Comparison of ENCODE assay signal across 10 mouse cellular contexts in the genomic region with DNA sequence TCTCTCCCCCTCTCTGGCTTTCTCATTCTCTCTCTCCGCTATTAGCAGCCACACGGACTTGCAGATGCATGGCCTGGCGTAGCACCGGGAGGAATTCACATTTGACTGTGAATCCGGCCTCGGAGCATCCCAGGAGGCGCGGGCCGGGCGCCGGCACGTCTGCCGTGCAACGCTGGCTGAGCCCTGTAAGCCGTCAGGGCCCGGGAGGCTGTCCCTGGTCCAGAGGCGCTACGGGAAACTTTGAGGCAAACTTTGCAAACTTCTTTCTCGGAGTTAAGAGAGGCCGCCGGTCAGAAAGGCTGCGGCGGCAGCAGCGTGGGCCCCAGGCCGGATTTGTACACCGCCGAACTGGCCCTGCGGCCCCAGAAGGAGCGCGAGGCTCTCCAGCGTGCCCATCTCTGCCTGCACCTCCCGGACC. TPM values are rescaled to one million over a fixed set of nuclear protein-coding genes. Genes with fewer than 3 reads are reported as not detected.
DNase-seq lines count a peak whose midpoint lies in the region; ATAC-seq lines count a peak whose summit lies in the region.
"Had no signal": no experiment of that assay in that cellular context is flagged by ENCODE, and none has a peak within 500 bp of the region (broad histone marks: within the 10 kb centered on the region; RNA-seq: fewer than 3 reads in every experiment).

No protein-coding gene starts in this region.

- no peak for DNase-seq in heart, adult 8-10 months (ENCODE audit: low spot score)
- DNase-seq in layer of hippocampus, adult 8-10 months (ENCODE audit: low spot score in 2 of 2) = no peak
- DNase-seq in cerebellum, adult 9-11 months = no peak

- no peak for ATAC-seq in heart, embryonic 11.5 days (replicated peaks; ENCODE audit: insufficient number of reproducible peaks, low FRiP score, low TSS enrichment)
- ATAC-seq in forebrain, embryonic 12.5 days (ENCODE audit: low FRiP score) = no peak
- ATAC-seq in intestine, embryonic 16.5 days = no peak
- no peak for ATAC-seq in lung, embryonic 15.5 days (ENCODE audit: borderline replicate concordance, extremely low read depth, low FRiP score, low TSS enrichment)
- ATAC-seq in stomach, embryonic 16.5 days (ENCODE audit: insufficient read depth, low FRiP score) = no peak

- no peak overlapping the region for H3K27ac ChIP-seq in heart, embryonic 11.5 days (ENCODE audit: low read depth, low read length)
- no peak overlapping the region for H3K27ac ChIP-seq in forebrain, embryonic 12.5 days
- no peak overlapping the region for H3K27ac ChIP-seq in intestine, embryonic 16.5 days (ENCODE audit: low read length)
- H3K27ac ChIP-seq in lung, embryonic 15.5 days = peak overlapping the region; percentile 92
- H3K27ac ChIP-seq in stomach, embryonic 16.5 days (ENCODE audit: low read length) = no peak overlapping the region

- WGBS in heart, embryonic 11.5 days (ENCODE audit: insufficient replicate concordance) = 1% methylated on average over 32 of the region's 32 CpGs
- WGBS in forebrain, embryonic 12.5 days = under 1% methylated on average over 32 of the region's 32 CpGs
- under 1% methylated on average over 32 of the region's 32 CpGs for WGBS in intestine, embryonic 16.5 days
- WGBS in lung, embryonic 15.5 days = under 1% methylated on average over 32 of the region's 32 CpGs
- WGBS in stomach, embryonic 16.5 days = 3% methylated on average over 32 of the region's 32 CpGs

- H3K4me3 ChIP-seq in heart, embryonic 11.5 days (ENCODE audit: low read depth, low read length) = peak overlapping the region; percentile 40
- H3K4me3 ChIP-seq in forebrain, embryonic 12.5 days (replicated peaks) = peak overlapping the region; percentile 20
- peak overlapping the region; percentile 32 for H3K4me3 ChIP-seq in intestine, embryonic 16.5 days (ENCODE audit: low read length)
- peak overlapping the region; percentile 37 for H3K4me3 ChIP-seq in lung, embryonic 15.5 days
- H3K4me3 ChIP-seq in stomach, embryonic 16.5 days (replicated peaks; ENCODE audit: low read length) = peak overlapping the region; percentile 32
- H3K4me3 ChIP-seq: erythroblast, embryonic 14.5 days had no signal

- peaks cover 20% of the 10 kb centered on the region; the same call in 1 of the 2 replicates for H3K4me1 ChIP-seq in heart, embryonic 11.5 days (ENCODE audit: control insufficient read depth, insufficient read depth, low read length)
- H3K4me1 ChIP-seq in forebrain, embryonic 12.5 days = peaks cover 68% of the 10 kb centered on the region
- H3K4me1 ChIP-seq in intestine, embryonic 16.5 days (ENCODE audit: control insufficient read depth, insufficient read depth, low read length) = peaks cover 27% of the 10 kb centered on the region
- peaks cover 37% of the 10 kb centered on the region for H3K4me1 ChIP-seq in lung, embryonic 15.5 days
- H3K4me1 ChIP-seq in stomach, embryonic 16.5 days (ENCODE audit: control insufficient read depth, insufficient read depth, low read length) = peaks cover 12% of the 10 kb centered on the region

- no peaks in the 10 kb centered on the region for H3K36me3 ChIP-seq in heart, embryonic 11.5 days (ENCODE audit: control insufficient read depth, insufficient read depth, low read length)
- H3K36me3 ChIP-seq in forebrain, embryonic 12.5 days (replicated peaks) = no peaks in the 10 kb centered on the region
- no peaks in the 10 kb centered on the region for H3K36me3 ChIP-seq in intestine, embryonic 16.5 days (ENCODE audit: control insufficient read depth, insufficient read depth, low read length)
- no peaks in the 10 kb centered on the region for H3K36me3 ChIP-seq in lung, embryonic 15.5 days
- H3K36me3 ChIP-seq in stomach, embryonic 16.5 days (ENCODE audit: control insufficient read depth, insufficient read depth, low read length) = no peaks in the 10 kb centered on the region

- peak overlapping the region; percentile 73 for H3K4me2 ChIP-seq in heart, embryonic 11.5 days
- H3K4me2 ChIP-seq in forebrain, embryonic 12.5 days = peak overlapping the region; percentile 40
- H3K4me2 ChIP-seq in intestine, embryonic 16.5 days (ENCODE audit: low read depth, low read length) = peak overlapping the region; percentile 42
- H3K4me2 ChIP-seq in lung, embryonic 15.5 days = peak overlapping the region; percentile 96
- H3K4me2 ChIP-seq in stomach, embryonic 16.5 days (ENCODE audit: low read depth, low read length) = peak overlapping the region; percentile 49

- peaks cover 60% of the 10 kb centered on the region for H3K27me3 ChIP-seq in heart, embryonic 11.5 days (ENCODE audit: control insufficient read depth, insufficient read depth, low read length)
- H3K27me3 ChIP-seq in forebrain, embryonic 12.5 days = peaks cover 96% of the 10 kb centered on the region
- peaks cover 83% of the 10 kb centered on the region for H3K27me3 ChIP-seq in intestine, embryonic 16.5 days (replicated peaks; ENCODE audit: control insufficient read depth, insufficient read depth, low read length)
- peaks cover 92% of the 10 kb centered on the region for H3K27me3 ChIP-seq in lung, embryonic 15.5 days
- peaks cover 81% of the 10 kb centered on the region for H3K27me3 ChIP-seq in stomach, embryonic 16.5 days (ENCODE audit: control insufficient read depth, insufficient read depth, low read length)

- H3K9ac ChIP-seq in heart, embryonic 11.5 days (ENCODE audit: low read depth, low read length) = peak overlapping the region; percentile 59; the same call in 1 of the 2 replicates
- H3K9ac ChIP-seq in forebrain, embryonic 12.5 days = 0 out of 2 replicates have a peak overlapping the region, but pooled peaks have one; percentile 30
- H3K9ac ChIP-seq in intestine, embryonic 16.5 days (ENCODE audit: low read depth, low read length) = no peak overlapping the region
- H3K9ac ChIP-seq in lung, embryonic 15.5 days = peak overlapping the region; percentile 49
- H3K9ac ChIP-seq in stomach, embryonic 16.5 days (ENCODE audit: low read length) = peak overlapping the region; percentile 50; the same call in 1 of the 2 replicates

- H3K9me3 ChIP-seq in heart, embryonic 11.5 days (replicated peaks; ENCODE audit: control insufficient read depth, low read length) = no peaks in the 10 kb centered on the region
- H3K9me3 ChIP-seq in forebrain, embryonic 12.5 days = no peaks in the 10 kb centered on the region
- H3K9me3 ChIP-seq in intestine, embryonic 16.5 days (ENCODE audit: control insufficient read depth, low read length) = no peaks in the 10 kb centered on the region
- H3K9me3 ChIP-seq in lung, embryonic 15.5 days = no peaks in the 10 kb centered on the region
- H3K9me3 ChIP-seq in stomach, embryonic 16.5 days (replicated peaks; ENCODE audit: control insufficient read depth, low read length) = 0 out of 2 replicates have a peak, but pooled peaks cover 3% of the 10 kb centered on the region

RNA-seq across cellular contexts. Expression of gene Irx3, which starts 3.4 kb away (rescaled TPM):
- 7.9 and 8.6 TPM in 2 replicates for polyA plus RNA-seq in heart, embryonic 11.5 days (2014; fragmentation: Nextera tagmentation; extraction: Ambion mirVana)
- 10 to 100 TPM; 26.0 to 49.4 (median 32.2) TPM for total RNA-seq in heart, adult 8-10 months (2022)
- 10.1 and 12.4 TPM in 2 replicates for polyA plus RNA-seq in forebrain, embryonic 12.5 days (2016; fragmentation: Nextera tagmentation; extraction: Ambion mirVana)
- polyA plus RNA-seq in intestine, embryonic 16.5 days (2015; fragmentation: Nextera tagmentation; extraction: Ambion mirVana) = 0.28 and 0.49 TPM in 2 replicates
- 32.6 and 33.9 TPM in 2 replicates for polyA plus RNA-seq in lung, embryonic 15.5 days (2015; fragmentation: Nextera tagmentation; extraction: Ambion mirVana)
- 1.7 and 1.8 TPM in 2 replicates for polyA plus RNA-seq in stomach, embryonic 16.5 days (2015; fragmentation: Nextera tagmentation; extraction: Ambion mirVana)
- under 1 TPM; 0.23 to 0.71 (median 0.47) TPM for total RNA-seq in layer of hippocampus, adult 8-10 months (2022)
- total RNA-seq: MEL had no signal
- polyA plus RNA-seq: erythroblast, embryonic 14.5 days had no signal

Comparison
In these comparisons a context has a peak if more than half of its experiments do, and no peak if none do; other contexts are left out.
1. H3K4me2 ChIP-seq: peak in every context shown above with its lines; median percentile 96 in lung, embryonic 15.5 days; 73 in heart, embryonic 11.5 days; 49 in stomach, embryonic 16.5 days; 42 in intestine, embryonic 16.5 days; 40 in forebrain, embryonic 12.5 days.